Mouse (Mus musculus): ENCODE data around the gene Clca3b.
"Not testable (repeated sequence)": the region's sequence is repeated elsewhere in the genome, so short reads cannot be mapped to it uniquely, and the experiment has no call there.

- TF ChIP-seq CHD2 (IDR thresholded peaks at IDR 0.05; ENCODE audit: low read depth, low read length); MAFK (IDR thresholded peaks at IDR 0.05; ENCODE audit: insufficient read depth, low read depth, low read length); HCFC1 (IDR thresholded peaks at IDR 0.05; ENCODE audit: borderline replicate concordance, insufficient read depth, low read length): not testable (repeated sequence)
Measured at GRCm38 (mm10) chr3:144819219-144819618, 29.9 kb downstream of the Clca3b start, which contains the start of gene Clca3a2.

All from ES-E14 (cell line).